Mouse (Mus musculus) MEL (cell line): ENCODE measurements around the gene Phykpl.
A peak's percentile ranks its signal among the peaks of the same experiment; 100 is the strongest.

ENCODE experiments used
- CHD2 ChIP-seq: IDR thresholded peaks from 2 replicates; pipeline ENCODE4 v1.6.1; 2011; ENCODE audit warnings: low read length, improper control_type of control experiment
- CTCF ChIP-seq, 3 experiments: IDR thresholded peaks in 2 of 3; conservative IDR thresholded peaks in 1 of 3; 2 replicates each; pipeline ENCODE4 v1.5.1; 2011 to 2012; ENCODE audit warnings: low read length in 3 of 3, low read depth in 2 of 3, mild to moderate bottlenecking in 2 of 3, improper control_type of control experiment in 1 of 3, inconsistent platforms in 1 of 3, mixed read lengths in 1 of 3, moderate library complexity in 1 of 3; ENCODE audit not compliant: control insufficient read depth in 1 of 3, insufficient read depth in 1 of 3, poor library complexity in 1 of 3, severe bottlenecking in 1 of 3
- GATA1 ChIP-seq: IDR thresholded peaks from 2 replicates; pipeline ENCODE4 v1.6.1; 2011; ENCODE audit warnings: low read depth, low read length, improper control_type of control experiment
- HCFC1 ChIP-seq: IDR thresholded peaks from 2 replicates; pipeline ENCODE4 v1.6.1; 2012; ENCODE audit warnings: low read depth, mild to moderate bottlenecking, inconsistent platforms, low read length, improper control_type of control experiment, moderate library complexity
- JUND ChIP-seq: IDR thresholded peaks from 2 replicates; pipeline ENCODE4 v1.6.1; 2011; ENCODE audit warnings: low read depth, mild to moderate bottlenecking, improper control_type of control experiment, low read length
- MAX ChIP-seq: IDR thresholded peaks from 2 replicates; pipeline ENCODE4 v1.6.1; 2011; ENCODE audit warnings: low read length, improper control_type of control experiment
- MYC ChIP-seq: IDR thresholded peaks from 2 replicates; pipeline ENCODE4 v1.6.1; 2011; ENCODE audit warnings: low read depth, mild to moderate bottlenecking, low read length, improper control_type of control experiment, moderate library complexity
- NRF1 ChIP-seq: IDR thresholded peaks from 2 replicates; pipeline ENCODE4 v1.6.1; 2014; ENCODE audit warnings: low read depth, mild to moderate bottlenecking, inconsistent platforms, low read length, improper control_type of control experiment, moderate library complexity; ENCODE audit not compliant: poor library complexity, insufficient read depth, severe bottlenecking
- POLR2A ChIP-seq, 2 experiments: IDR thresholded peaks; 2 replicates each; pipeline ENCODE4 v1.6.1; 2011 to 2012; ENCODE audit warnings: low read length in 2 of 2, mild to moderate bottlenecking in 2 of 2, control low read depth in 1 of 2, improper control_type of control experiment in 1 of 2, low read depth in 1 of 2, moderate library complexity in 1 of 2; ENCODE audit not compliant: control insufficient read depth in 1 of 2, insufficient read depth in 1 of 2, poor library complexity in 1 of 2
- POLR2AphosphoS2 ChIP-seq: IDR thresholded peaks from 2 replicates; pipeline ENCODE4 v1.6.1; 2011; ENCODE audit warnings: low read length, improper control_type of control experiment
- USF1 ChIP-seq: IDR thresholded peaks from 2 replicates; pipeline ENCODE4 v1.6.1; 2014; ENCODE audit warnings: low read depth, mild to moderate bottlenecking, inconsistent platforms, low read length, improper control_type of control experiment, moderate library complexity
- ZC3H11A ChIP-seq: IDR thresholded peaks from 2 replicates; pipeline ENCODE4 v1.6.1; 2012; ENCODE audit warnings: low read depth, mild to moderate bottlenecking, inconsistent platforms, low read length, improper control_type of control experiment
- ZNF384 ChIP-seq: IDR thresholded peaks from 2 replicates; pipeline ENCODE4 v1.6.1; 2012; ENCODE audit warnings: low read depth, mild to moderate bottlenecking, inconsistent platforms, low read length, improper control_type of control experiment

- TF ChIP-seq JUND = no peak
- TF ChIP-seq MYC = no peak
- peak; percentile 58 to 80 (median 61) for TF ChIP-seq CTCF (IDR thresholded peaks at IDR 0.05 in 2 of 3, conservative IDR thresholded peaks at IDR 0.05 in 1 of 3; ENCODE audit: control insufficient read depth in 1 of 3, insufficient read depth in 1 of 3, low read depth in 2 of 3, low read length in 3 of 3, poor library complexity in 1 of 3, severe bottlenecking in 1 of 3)
- TF ChIP-seq POLR2A (IDR thresholded peaks at IDR 0.05; ENCODE audit: control insufficient read depth in 1 of 2, insufficient read depth in 1 of 2, low read depth in 1 of 2, low read length in 2 of 2, poor library complexity in 1 of 2) = no peak
- TF ChIP-seq MAX = no peak
- no peak for TF ChIP-seq USF1
- TF ChIP-seq ZC3H11A = no peak; the same call in 1 of the 2 replicates
- no peak for TF ChIP-seq CHD2
- TF ChIP-seq HCFC1 = no peak
- no peak for TF ChIP-seq GATA1
- TF ChIP-seq POLR2AphosphoS2 = no peak
- TF ChIP-seq ZNF384 = no peak
- TF ChIP-seq NRF1 = no peak
Observed at GRCm38 (mm10) chr11:51565951-51566350, 18.6 kb upstream of the Phykpl start.
